Mouse (Mus musculus) bone marrow, adult 2 months (tissue): ENCODE results near the gene Tmsb10.

Experiments
- CTCF ChIP-seq: fragments of 200-500 bp; IDR thresholded peaks from 2 replicates; pipeline ENCODE4 v1.5.1; 2011; ENCODE audit warnings: low read length, control low read depth; ENCODE audit not compliant: control insufficient read depth, insufficient read depth
- POLR2A ChIP-seq: fragments of 200-500 bp; IDR thresholded peaks from 2 replicates; pipeline ENCODE4 v1.6.1; 2011; ENCODE audit warnings: low read depth, mild to moderate bottlenecking, control low read depth, low read length, borderline replicate concordance; ENCODE audit not compliant: control insufficient read depth

DNA sequence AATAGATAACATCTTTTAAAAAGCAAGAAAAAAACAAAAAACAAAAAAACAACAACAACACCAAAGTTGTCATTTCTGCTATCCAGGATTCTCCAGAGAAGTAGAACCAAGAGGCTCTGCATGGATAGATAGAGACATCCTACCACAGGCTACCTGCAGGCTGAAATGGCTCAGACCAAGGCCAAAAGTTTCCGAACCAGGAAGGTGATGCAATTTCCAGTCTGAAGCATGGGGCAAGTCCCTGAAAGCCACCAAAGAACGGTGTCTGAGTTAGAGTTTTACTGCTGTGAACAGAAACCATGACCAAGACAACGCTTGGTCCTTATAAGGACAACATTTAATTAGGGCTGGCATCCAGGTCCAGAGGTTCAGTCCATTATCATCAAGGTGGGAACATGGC, 10.2 kb downstream of the Tmsb10 start:
- TF ChIP-seq POLR2A = no peak
- TF ChIP-seq CTCF = no peak
